Mouse (Mus musculus): ENCODE measurements around the gene Tenm1.

DNA sequence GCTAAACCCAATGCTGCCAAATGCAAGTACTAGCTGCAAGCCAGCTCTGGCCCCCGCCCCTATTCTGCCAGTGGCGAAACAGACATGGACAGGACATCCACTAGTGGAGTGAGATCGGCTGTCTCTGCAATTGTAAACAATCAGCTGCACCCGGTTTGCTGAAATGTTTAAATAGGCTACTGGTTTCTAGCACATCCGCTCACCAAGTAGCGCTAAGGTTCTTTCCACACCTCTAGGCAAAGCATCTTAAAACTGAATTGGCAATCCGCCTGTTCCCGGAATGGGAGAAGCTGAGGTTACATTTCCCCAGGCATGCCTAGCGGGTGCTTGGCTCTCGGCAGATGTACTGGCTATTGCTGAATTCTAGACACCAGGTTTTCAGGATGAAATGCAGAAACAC lies 1.8 kb downstream of the Tenm1 start:
- TF ChIP-seq POLR2A (IDR thresholded peaks at IDR 0.05; ENCODE audit: low read depth, low read length) (no peak), CTCF (IDR thresholded peaks at IDR 0.05; ENCODE audit: extremely low read depth, insufficient read depth, insufficient read length, insufficient replicate concordance) (no peak)
